Mouse (Mus musculus): ENCODE results near the gene Ppp1r13b.
A peak's percentile ranks its signal among the peaks of the same experiment; 100 is the strongest.
"Not testable (repeated sequence)": the region's sequence is repeated elsewhere in the genome, so short reads cannot be mapped to it uniquely, and the experiment has no call there.

The Ppp1r13b gene

GRCm38 (mm10) chr12:111907970-111908681, at the start of gene Ppp1r13b:
Ppp1r13b (minus strand) TSS chr12:111908110.
- DNase-seq (ENCODE audit: low read depth, low spot score), result peak; percentile 96
- Histone ChIP-seq H3K36me3 (ENCODE audit: control insufficient read depth, insufficient read depth, low read length, poor library complexity, severe bottlenecking) (no peaks in the 10 kb centered on the region), H3K27me3 (ENCODE audit: control insufficient read depth, insufficient read depth, low read length, poor library complexity, severe bottlenecking) (no peaks in the 10 kb centered on the region; the same call in 1 of the 2 replicates)

GRCm38 (mm10) chr12:111956173-111956572, 48.3 kb upstream of the Ppp1r13b start:
- Histone ChIP-seq H3K27me3 (ENCODE audit: control insufficient read depth, insufficient read depth, low read length, poor library complexity, severe bottlenecking) (no peaks in the 10 kb centered on the region), H3K36me3 (ENCODE audit: control insufficient read depth, insufficient read depth, low read length, poor library complexity, severe bottlenecking) (peaks cover 3% of the 10 kb centered on the region)
- no peak for DNase-seq (ENCODE audit: low read depth, low spot score)

GRCm38 (mm10) chr12:111951701-111952100, 43.8 kb upstream of the Ppp1r13b start:
- no peaks in the 10 kb centered on the region for H3K36me3 ChIP-seq (ENCODE audit: control insufficient read depth, insufficient read depth, low read length, poor library complexity, severe bottlenecking)
- H3K27me3 ChIP-seq (ENCODE audit: control insufficient read depth, insufficient read depth, low read length, poor library complexity, severe bottlenecking), result no peaks in the 10 kb centered on the region
- DNase-seq (ENCODE audit: low read depth, low spot score), result no peak

GRCm38 (mm10) chr12:111950486-111950885, 42.6 kb upstream of the Ppp1r13b start:
- no peaks in the 10 kb centered on the region for H3K36me3 ChIP-seq (ENCODE audit: control insufficient read depth, insufficient read depth, low read length, poor library complexity, severe bottlenecking)
- no peaks in the 10 kb centered on the region for H3K27me3 ChIP-seq (ENCODE audit: control insufficient read depth, insufficient read depth, low read length, poor library complexity, severe bottlenecking)
- no peak for DNase-seq (ENCODE audit: low read depth, low spot score)

DNA sequence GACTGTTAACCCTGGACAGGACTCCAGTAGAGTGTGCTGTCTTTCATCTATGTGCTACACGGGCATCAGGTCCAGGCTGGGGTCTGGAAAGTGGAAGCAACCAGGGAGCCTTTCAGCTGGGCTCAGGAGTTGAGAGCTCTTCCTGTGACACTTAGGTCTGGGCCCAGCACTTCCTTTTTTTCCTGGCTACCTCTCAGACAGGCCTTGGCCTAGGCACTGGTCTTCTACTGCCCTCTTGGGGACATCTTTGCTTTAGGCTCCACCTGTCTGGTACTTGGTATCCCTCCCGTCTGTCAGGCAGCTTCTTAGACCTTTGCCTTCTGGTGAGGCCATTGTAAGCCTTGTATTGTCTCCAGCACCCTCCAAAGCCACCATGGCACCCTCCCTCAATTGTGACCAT, 38.8 kb upstream of the Ppp1r13b start:
- no peaks in the 10 kb centered on the region for H3K27me3 ChIP-seq (ENCODE audit: control insufficient read depth, insufficient read depth, low read length, poor library complexity, severe bottlenecking)
- DNase-seq (ENCODE audit: low read depth, low spot score), result peak; percentile 91
- H3K36me3 ChIP-seq (ENCODE audit: control insufficient read depth, insufficient read depth, low read length, poor library complexity, severe bottlenecking), result no peaks in the 10 kb centered on the region

- not testable (repeated sequence) for H3K27me3 ChIP-seq (ENCODE audit: control insufficient read depth, insufficient read depth, low read length, poor library complexity, severe bottlenecking); DNase-seq (ENCODE audit: low read depth, low spot score); H3K36me3 ChIP-seq (ENCODE audit: control insufficient read depth, insufficient read depth, low read length, poor library complexity, severe bottlenecking)
Measured at GRCm38 (mm10) chr12:111945765-111946655, 38.1 kb upstream of the Ppp1r13b start.

- Histone ChIP-seq H3K27me3 (ENCODE audit: control insufficient read depth, insufficient read depth, low read length, poor library complexity, severe bottlenecking) (no peaks in the 10 kb centered on the region), H3K36me3 (ENCODE audit: control insufficient read depth, insufficient read depth, low read length, poor library complexity, severe bottlenecking) (no peaks in the 10 kb centered on the region)
- no peak for DNase-seq (ENCODE audit: low read depth, low spot score)
Measured at GRCm38 (mm10) chr12:111945115-111945514, 37.2 kb upstream of the Ppp1r13b start.

DNA sequence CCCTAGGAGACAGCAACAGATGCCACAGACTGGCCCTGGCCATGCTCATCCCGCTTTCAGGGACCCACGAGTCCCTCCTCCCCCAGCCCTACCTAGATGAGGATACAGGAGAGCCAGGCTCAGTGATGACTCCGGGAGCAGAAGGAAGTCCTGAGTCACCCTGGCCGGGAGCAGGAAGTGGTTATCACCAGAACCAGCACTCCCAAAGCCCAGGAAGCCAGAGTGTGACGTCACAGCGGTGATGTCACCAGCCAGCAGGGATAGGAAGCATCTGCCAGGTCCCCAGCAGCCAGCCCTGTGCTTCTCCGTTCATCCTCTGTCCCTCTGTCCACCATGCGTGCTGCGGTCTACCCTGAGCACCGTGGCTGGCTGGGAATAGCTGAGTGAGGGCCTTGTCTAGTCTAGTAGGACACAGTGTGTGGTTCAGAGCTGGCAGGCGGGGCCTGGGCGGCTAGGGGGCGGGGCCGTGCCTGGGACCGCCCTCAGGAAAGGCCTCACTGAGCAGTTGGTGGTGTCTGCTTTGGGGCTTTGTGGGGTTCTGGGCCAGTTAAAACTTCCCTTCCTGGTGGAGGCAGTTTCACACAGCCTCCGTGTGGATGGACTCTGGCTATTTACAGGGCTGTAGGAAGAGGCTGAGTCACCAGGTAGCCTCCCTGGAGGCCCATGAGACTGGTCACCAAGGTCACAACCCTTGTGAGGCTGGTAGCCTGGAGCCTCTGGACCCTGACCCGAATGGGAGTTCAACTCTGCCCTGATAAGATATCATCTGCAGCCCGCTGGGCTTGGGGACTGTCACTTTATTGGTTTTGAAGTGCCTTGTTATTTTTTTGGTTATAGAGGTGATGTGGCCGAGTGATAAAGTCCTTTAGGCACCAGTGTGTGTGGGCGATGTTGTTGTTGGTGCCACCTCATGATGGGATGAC, 36.4 kb upstream of the Ppp1r13b start:
- DNase-seq (ENCODE audit: low read depth, low spot score), result peak; percentile 42

GRCm38 (mm10) chr12:111943421-111944064, 35.6 kb upstream of the Ppp1r13b start:
- no peaks in the 10 kb centered on the region for H3K36me3 ChIP-seq (ENCODE audit: control insufficient read depth, insufficient read depth, low read length, poor library complexity, severe bottlenecking)
- DNase-seq (ENCODE audit: low read depth, low spot score), result no peak
- no peaks in the 10 kb centered on the region for H3K27me3 ChIP-seq (ENCODE audit: control insufficient read depth, insufficient read depth, low read length, poor library complexity, severe bottlenecking)

More for the DNA sequence above, 36.4 kb upstream of the Ppp1r13b start:
- not testable (repeated sequence) for H3K36me3 ChIP-seq (ENCODE audit: control insufficient read depth, insufficient read depth, low read length, poor library complexity, severe bottlenecking); H3K27me3 ChIP-seq (ENCODE audit: control insufficient read depth, insufficient read depth, low read length, poor library complexity, severe bottlenecking)

- Histone ChIP-seq H3K36me3 (ENCODE audit: control insufficient read depth, insufficient read depth, low read length, poor library complexity, severe bottlenecking) (no peaks in the 10 kb centered on the region), H3K27me3 (ENCODE audit: control insufficient read depth, insufficient read depth, low read length, poor library complexity, severe bottlenecking) (no peaks in the 10 kb centered on the region)
- no peak for DNase-seq (ENCODE audit: low read depth, low spot score)
Measured at GRCm38 (mm10) chr12:111938623-111939177, 30.8 kb upstream of the Ppp1r13b start.

GRCm38 (mm10) chr12:111936706-111937550, 29.0 kb upstream of the Ppp1r13b start:
- Histone ChIP-seq H3K36me3 (ENCODE audit: control insufficient read depth, insufficient read depth, low read length, poor library complexity, severe bottlenecking) (no peaks in the 10 kb centered on the region), H3K27me3 (ENCODE audit: control insufficient read depth, insufficient read depth, low read length, poor library complexity, severe bottlenecking) (no peaks in the 10 kb centered on the region)
- DNase-seq (ENCODE audit: low read depth, low spot score), result no peak

GRCm38 (mm10) chr12:111933971-111934370, 26.1 kb upstream of the Ppp1r13b start:
- no peaks in the 10 kb centered on the region for H3K27me3 ChIP-seq (ENCODE audit: control insufficient read depth, insufficient read depth, low read length, poor library complexity, severe bottlenecking)
- no peaks in the 10 kb centered on the region for H3K36me3 ChIP-seq (ENCODE audit: control insufficient read depth, insufficient read depth, low read length, poor library complexity, severe bottlenecking)
- no peak for DNase-seq (ENCODE audit: low read depth, low spot score)

- H3K36me3 ChIP-seq (ENCODE audit: control insufficient read depth, insufficient read depth, low read length, poor library complexity, severe bottlenecking), result no peaks in the 10 kb centered on the region
- DNase-seq (ENCODE audit: low read depth, low spot score), result no peak
- H3K27me3 ChIP-seq (ENCODE audit: control insufficient read depth, insufficient read depth, low read length, poor library complexity, severe bottlenecking), result no peaks in the 10 kb centered on the region
Measured at GRCm38 (mm10) chr12:111933032-111933704, 25.3 kb upstream of the Ppp1r13b start.

Data from splenic B cell, adult 2 months (primary cell).